In the genomic region with DNA sequence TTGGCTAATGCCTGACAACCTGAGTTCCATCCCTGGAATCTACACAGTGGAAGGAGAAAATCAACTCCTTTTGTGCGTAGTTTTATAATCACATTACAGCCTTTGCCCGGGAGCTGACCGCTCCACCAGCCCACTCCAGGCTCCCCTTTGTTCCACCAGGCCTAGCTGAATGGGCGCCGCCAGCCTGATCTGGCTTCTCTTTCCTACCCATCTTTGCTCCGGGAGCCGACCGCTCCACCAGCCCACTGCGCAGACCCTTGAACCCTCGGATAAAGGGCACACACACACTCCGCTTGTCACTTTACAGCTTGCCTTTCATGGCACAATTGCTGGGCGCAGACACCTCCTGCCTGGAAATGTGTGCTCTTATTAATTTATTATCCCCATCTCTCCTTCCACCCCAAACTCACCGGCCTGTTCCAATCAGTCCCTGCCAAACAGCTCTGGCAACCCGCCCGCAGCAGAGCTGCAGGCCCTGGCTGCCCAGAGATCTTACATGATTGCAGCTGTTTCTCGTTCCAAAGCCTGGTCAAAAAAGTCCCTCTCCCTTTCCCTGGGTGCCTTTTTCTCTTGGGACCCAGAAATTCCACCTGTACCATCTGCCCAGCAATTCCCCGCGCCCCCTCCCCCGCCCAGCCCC, we compare ENCODE assay signal across 10 mouse cellular contexts. TPM values are rescaled to one million over a fixed set of nuclear protein-coding genes. Genes with fewer than 3 reads are reported as not detected.
DNase-seq lines count a peak whose midpoint lies in the region; ATAC-seq and TF ChIP-seq lines count a peak whose summit lies in the region.
"Had no signal": no experiment of that assay in that cellular context is flagged by ENCODE, and none has a peak within 500 bp of the region (broad histone marks: within the 10 kb centered on the region; RNA-seq: fewer than 3 reads in every experiment).

No protein-coding gene starts in this region.

- H3K4me1 ChIP-seq in intestine, embryonic 15.5 days (replicated peaks): 0 out of 2 replicates have a peak, but pooled peaks cover 3% of the 10 kb centered on the region
- no peaks in the 10 kb centered on the region for H3K4me1 ChIP-seq in intestine, postnatal 0 days (replicated peaks; ENCODE audit: control insufficient read depth, insufficient read depth, low read length)
- peaks cover 24% of the 10 kb centered on the region for H3K4me1 ChIP-seq in forebrain, embryonic 13.5 days
- H3K4me1 ChIP-seq in limb, embryonic 13.5 days: peaks cover 16% of the 10 kb centered on the region

- WGBS in intestine, embryonic 15.5 days: 68% methylated on average over 19 of the region's 19 CpGs
- WGBS in intestine, postnatal 0 days: 66% methylated on average over 19 of the region's 19 CpGs
- 22% methylated on average over 19 of the region's 19 CpGs for WGBS in forebrain, embryonic 13.5 days
- 58% methylated on average over 19 of the region's 19 CpGs for WGBS in limb, embryonic 13.5 days

- DNase-seq in Muller cell, postnatal 12 days (ENCODE audit: inconsistent ontology term): peak; percentile 40
- no peak for DNase-seq in heart, adult 9 months (ENCODE audit: low spot score in 2 of 2)
- DNase-seq in frontal cortex, adult 2 months (ENCODE audit: extremely low spot score in 1 of 2, low spot score in 1 of 2): no peak
- no peak for DNase-seq in yolk sac, embryonic 10.5 days (ENCODE audit: low spot score)

- ATAC-seq in intestine, embryonic 15.5 days: peak; percentile 31; the same call in 1 of the 2 replicates
- no peak for ATAC-seq in intestine, postnatal 0 days
- peak; percentile 89 for ATAC-seq in forebrain, embryonic 13.5 days
- peak; percentile 51; the same call in 1 of the 2 replicates for ATAC-seq in limb, embryonic 13.5 days (ENCODE audit: low FRiP score, low read depth)

- no peak overlapping the region for H3K9ac ChIP-seq in intestine, embryonic 15.5 days
- no peak overlapping the region for H3K9ac ChIP-seq in intestine, postnatal 0 days (ENCODE audit: low read depth, low read length)
- H3K9ac ChIP-seq in forebrain, embryonic 13.5 days: no peak overlapping the region; the same call in 1 of the 2 replicates
- H3K9ac ChIP-seq in limb, embryonic 13.5 days: no peak overlapping the region

- no peaks in the 10 kb centered on the region for H3K27me3 ChIP-seq in intestine, embryonic 15.5 days (replicated peaks)
- no peaks in the 10 kb centered on the region for H3K27me3 ChIP-seq in intestine, postnatal 0 days (replicated peaks; ENCODE audit: control insufficient read depth, insufficient read depth, low read length)
- H3K27me3 ChIP-seq in forebrain, embryonic 13.5 days: no peaks in the 10 kb centered on the region
- no peaks in the 10 kb centered on the region for H3K27me3 ChIP-seq in limb, embryonic 13.5 days
- H3K27me3 ChIP-seq: CH12.LX had no signal

- H3K9me3 ChIP-seq in intestine, embryonic 15.5 days: no peaks in the 10 kb centered on the region
- no peaks in the 10 kb centered on the region for H3K9me3 ChIP-seq in intestine, postnatal 0 days (ENCODE audit: control insufficient read depth)
- no peaks in the 10 kb centered on the region for H3K9me3 ChIP-seq in forebrain, embryonic 13.5 days (replicated peaks)
- no peaks in the 10 kb centered on the region for H3K9me3 ChIP-seq in limb, embryonic 13.5 days

- no peak overlapping the region for H3K4me3 ChIP-seq in intestine, embryonic 15.5 days (replicated peaks)
- no peak overlapping the region for H3K4me3 ChIP-seq in intestine, postnatal 0 days (ENCODE audit: low read depth, low read length)
- no peak overlapping the region for H3K4me3 ChIP-seq in forebrain, embryonic 13.5 days
- no peak overlapping the region for H3K4me3 ChIP-seq in limb, embryonic 13.5 days

- no peak for TF ChIP-seq CTCF in intestine, postnatal 0 days (IDR thresholded peaks at IDR 0.05; ENCODE audit: low read depth)

- H3K36me3 ChIP-seq in intestine, embryonic 15.5 days: no peaks in the 10 kb centered on the region
- no peaks in the 10 kb centered on the region for H3K36me3 ChIP-seq in intestine, postnatal 0 days (ENCODE audit: control insufficient read depth, insufficient read depth)
- H3K36me3 ChIP-seq in forebrain, embryonic 13.5 days (ENCODE audit: poor library complexity, severe bottlenecking): no peaks in the 10 kb centered on the region
- H3K36me3 ChIP-seq in limb, embryonic 13.5 days: no peaks in the 10 kb centered on the region

- H3K4me2 ChIP-seq in intestine, embryonic 15.5 days (replicated peaks): no peak overlapping the region
- no peak overlapping the region for H3K4me2 ChIP-seq in intestine, postnatal 0 days (replicated peaks; ENCODE audit: low read depth)
- H3K4me2 ChIP-seq in forebrain, embryonic 13.5 days: peak overlapping the region; percentile 33
- H3K4me2 ChIP-seq in limb, embryonic 13.5 days (replicated peaks): no peak overlapping the region

- no peak overlapping the region for H3K27ac ChIP-seq in intestine, embryonic 15.5 days
- H3K27ac ChIP-seq in intestine, postnatal 0 days (ENCODE audit: low read depth, low read length): no peak overlapping the region
- H3K27ac ChIP-seq in forebrain, embryonic 13.5 days: peak overlapping the region; percentile 78
- H3K27ac ChIP-seq in limb, embryonic 13.5 days: peak overlapping the region; percentile 48; the same call in 1 of the 2 replicates

RNA-seq across cellular contexts. Expression of gene Mc3r, which starts 33.9 kb away (rescaled TPM):
- polyA plus RNA-seq in intestine, embryonic 15.5 days (2015; fragmentation: Nextera tagmentation; extraction: Ambion mirVana): not detected in 2 replicates
- polyA plus RNA-seq in intestine, postnatal 0 days (2015; fragmentation: Nextera tagmentation; extraction: Ambion mirVana): not detected in 2 replicates
- polyA plus RNA-seq in forebrain, embryonic 13.5 days (2015; fragmentation: Nextera tagmentation; extraction: Ambion mirVana): 0.10 and 0.15 TPM in 2 replicates
- 0.14 TPM in 2 replicates for polyA plus RNA-seq in limb, embryonic 13.5 days (2015; fragmentation: Nextera tagmentation; extraction: Ambion mirVana)
- polyA plus RNA-seq in frontal cortex, adult 2 months (2012; rRNA removed): 0.13 and 0.22 TPM in 2 replicates
- polyA plus RNA-seq: embryonic facial prominence, embryonic 11.5 days had no signal

Comparison
In these comparisons a context has a peak if more than half of its experiments do, and no peak if none do; other contexts are left out.
1. H3K27ac ChIP-seq: peak in forebrain, embryonic 13.5 days (single experiment) and limb, embryonic 13.5 days (single experiment); none in intestine, embryonic 15.5 days (single experiment) and intestine, postnatal 0 days (single experiment).